Mouse (Mus musculus) ES-E14 (cell line): ENCODE measurements around the gene Gpc2. TPM values are rescaled to one million over a fixed set of nuclear protein-coding genes. Genes with fewer than 3 reads are reported as not detected.

Experiments used
- DNase-seq: peaks from one replicate; pipeline ENCODE4 v3.0.0-alpha.2; 2013; ENCODE audit warnings: low read depth, low spot score
- H3K27ac ChIP-seq: 2 replicates; pipeline ENCODE4 v1.5.1; 2012; ENCODE audit warnings: low read depth, mild to moderate bottlenecking, low read length, moderate library complexity, mixed read lengths; ENCODE audit not compliant: poor library complexity, insufficient read depth, severe bottlenecking
- H3K36me3 ChIP-seq: 2 replicates; pipeline ENCODE4 v1.6.1; 2012; ENCODE audit warnings: mild to moderate bottlenecking, low read length, moderate library complexity, mixed read lengths; ENCODE audit not compliant: control insufficient read depth, poor library complexity, insufficient read depth, severe bottlenecking
- H3K4me1 ChIP-seq, 2 experiments: fragments of 150-350 bp in 1 of 2; sonication (generic) in 1 of 2; 2 replicates each; pipeline ENCODE4 v1.6.1; 2012; ENCODE audit warnings: low read length in 2 of 2, mild to moderate bottlenecking in 1 of 2, mixed read lengths in 1 of 2; ENCODE audit not compliant: control insufficient read depth in 2 of 2, insufficient read depth in 2 of 2, poor library complexity in 1 of 2
- H3K4me3 ChIP-seq, 2 experiments: fragments of 150-350 bp in 1 of 2; sonication (generic) in 1 of 2; 2 replicates each; pipeline ENCODE4 v1.5.1; 2012; ENCODE audit warnings: low read length in 2 of 2, low read depth in 1 of 2, mild to moderate bottlenecking in 1 of 2, mixed read lengths in 1 of 2; ENCODE audit not compliant: insufficient read depth in 1 of 2, poor library complexity in 1 of 2, severe bottlenecking in 1 of 2
- H3K9ac ChIP-seq: 2 replicates; pipeline ENCODE4 v1.6.1; 2012; ENCODE audit warnings: low read depth, mild to moderate bottlenecking, low read length, mixed read lengths; ENCODE audit not compliant: poor library complexity, insufficient read depth, severe bottlenecking
- H3K9me3 ChIP-seq: fragments of 150-350 bp; sonication (generic); 2 replicates; pipeline ENCODE4 v1.6.1; 2012; ENCODE audit warnings: low read depth, mild to moderate bottlenecking, low read length; ENCODE audit not compliant: control insufficient read depth, insufficient read depth
- CHD2 ChIP-seq: IDR thresholded peaks from 2 replicates; pipeline ENCODE4 v1.6.1; 2014; ENCODE audit warnings: mild to moderate bottlenecking, low read depth, low read length, inconsistent platforms
- HCFC1 ChIP-seq: IDR thresholded peaks from 2 replicates; pipeline ENCODE4 v1.6.1; 2012; ENCODE audit warnings: low read length, inconsistent platforms, borderline replicate concordance; ENCODE audit not compliant: insufficient read depth
- MAFK ChIP-seq: IDR thresholded peaks from 2 replicates; pipeline ENCODE4 v1.6.1; 2014; ENCODE audit warnings: mild to moderate bottlenecking, low read depth, low read length, inconsistent platforms; ENCODE audit not compliant: insufficient read depth
- ZC3H11A ChIP-seq: IDR thresholded peaks from 2 replicates; pipeline ENCODE4 v1.6.1; 2012; ENCODE audit warnings: low read depth, mild to moderate bottlenecking, inconsistent platforms, low read length, borderline replicate concordance
- ZNF384 ChIP-seq: IDR thresholded peaks from 2 replicates; pipeline ENCODE4 v1.6.1; 2012; ENCODE audit warnings: low read depth, low read length, inconsistent platforms
- in situ Hi-C, 2 experiments: fragments of 600-800 bp; cut with MboI; formaldehyde crosslinking; loops; one replicate each; pipeline ENCODE4 v1.15.1; 2025; ENCODE audit warnings: low sequenced_read_pairs in 2 of 2, inconsistent platforms in 1 of 2; ENCODE audit not compliant: unreplicated experiment in 2 of 2
- total RNA-seq: library from RNA; depleted of rRNA; stranded (reverse); fragments of 300-350 nt; gene quantifications from 2 replicates; pipeline ENCODE4 v1.2.3, GENCODE M21; 2012

The Gpc2 gene
- total RNA-seq, 1 experiment: 14.9 TPM

DNA sequence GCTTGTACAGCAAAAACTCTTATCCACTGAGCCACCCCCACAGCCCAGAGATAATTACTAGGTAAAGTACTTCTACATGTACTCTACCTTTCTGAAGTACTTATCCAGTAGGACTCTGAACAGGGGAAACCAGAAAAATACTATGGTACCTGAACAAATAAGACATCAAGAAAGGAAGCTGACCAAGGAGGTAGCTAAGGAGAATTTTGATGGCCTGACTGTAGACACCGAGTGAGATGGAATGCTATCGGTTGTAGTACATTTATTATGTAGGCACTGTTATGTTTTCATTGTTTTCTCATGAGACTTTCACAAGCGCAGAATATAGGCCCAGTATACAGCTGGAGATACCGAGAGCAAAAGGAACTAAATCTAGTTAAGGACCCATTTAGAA lies 22.2 kb downstream of the Gpc2 start:
- no peaks in the 10 kb centered on the region for H3K9me3 ChIP-seq
- in situ Hi-C loops: no loop called here
- peaks cover 0 to 2% of the 10 kb centered on the region in 2 experiments; a peak in 1 of 4 replicates for H3K4me1 ChIP-seq
- no peak for TF ChIP-seq ZC3H11A
- no peak for TF ChIP-seq ZNF384
- TF ChIP-seq HCFC1: no peak
- no peak for TF ChIP-seq MAFK
- TF ChIP-seq CHD2: no peak
- no peak overlapping the region for H3K27ac ChIP-seq
- no peak for DNase-seq
- H3K36me3 ChIP-seq: peaks cover 32% of the 10 kb centered on the region
- H3K4me3 ChIP-seq: no peak overlapping the region
- H3K9ac ChIP-seq: no peak overlapping the region

- DNase-seq: no peak
- Histone ChIP-seq H3K36me3 (peaks cover 30% of the 10 kb centered on the region), H3K9me3 (no peaks in the 10 kb centered on the region), H3K27ac (no peak overlapping the region), H3K9ac (no peak overlapping the region), H3K4me3 (no peak overlapping the region), H3K4me1 (peaks cover 0 to 2% of the 10 kb centered on the region in 2 experiments; a peak in 1 of 4 replicates)
- in situ Hi-C loops: no loop called here
- TF ChIP-seq ZC3H11A (no peak), MAFK (no peak), HCFC1 (no peak), CHD2 (no peak), ZNF384 (no peak)
Observed at GRCm38 (mm10) chr5:138256966-138257584, 22.7 kb downstream of the Gpc2 start.

- DNase-seq: no peak
- TF ChIP-seq ZNF384: no peak
- no peak for TF ChIP-seq CHD2
- no peak for TF ChIP-seq HCFC1
- no peak for TF ChIP-seq MAFK
- no peak for TF ChIP-seq ZC3H11A
- in situ Hi-C loops: no loop called here
- no peaks in the 10 kb centered on the region for H3K9me3 ChIP-seq
- H3K9ac ChIP-seq: peak overlapping the region; percentile 83
- H3K4me1 ChIP-seq: peaks cover 0 to 2% of the 10 kb centered on the region in 2 experiments; a peak in 1 of 4 replicates
- H3K4me3 ChIP-seq: peak overlapping the region; percentile 81 to 98
- no peak overlapping the region for H3K27ac ChIP-seq
- H3K36me3 ChIP-seq: peaks cover 20% of the 10 kb centered on the region
Observed at GRCm38 (mm10) chr5:138256094-138256467, 23.7 kb downstream of the Gpc2 start.

DNA sequence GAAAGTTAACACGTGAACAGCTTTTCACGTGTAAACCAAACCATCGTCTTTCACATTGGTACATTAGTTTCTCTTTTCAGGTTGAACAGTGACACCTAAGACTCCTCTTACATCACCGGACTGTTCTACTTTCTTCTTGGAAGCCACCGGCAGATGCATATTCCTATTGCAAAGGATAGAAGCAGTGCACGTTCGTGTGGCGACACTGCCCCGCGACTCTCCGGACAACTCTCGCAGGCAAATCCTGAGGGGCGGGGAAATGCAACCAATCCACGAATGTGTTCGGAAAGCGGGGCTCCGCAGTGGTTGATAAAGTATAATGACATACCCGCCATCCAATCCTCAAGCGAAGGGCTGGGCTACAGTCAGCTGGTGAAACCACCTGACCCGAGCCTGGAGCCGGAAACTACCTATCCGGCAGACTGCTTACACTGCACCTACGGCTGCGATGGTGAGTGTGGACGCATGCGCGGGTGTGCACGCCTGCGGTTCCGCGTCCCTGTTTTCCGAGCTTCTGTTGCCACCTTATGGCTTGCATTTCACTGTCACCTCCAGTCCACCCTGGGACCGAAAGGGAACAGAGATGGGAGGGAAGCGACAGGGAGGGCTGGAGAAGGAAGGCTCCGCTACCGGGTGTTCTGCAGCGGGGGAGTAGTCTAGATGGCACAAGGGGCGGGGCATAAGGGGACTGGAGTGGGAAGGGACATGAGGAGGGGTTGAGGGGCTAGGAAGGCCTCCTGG lies 24.3 kb downstream of the Gpc2 start, which contains the start of gene Lamtor4:
TSS of gene Lamtor4 (plus strand) at position 130 of the 741 bp plus-strand sequence.
- H3K9me3 ChIP-seq: no peaks in the 10 kb centered on the region
- no peak for TF ChIP-seq ZC3H11A
- no peak for TF ChIP-seq ZNF384
- TF ChIP-seq HCFC1: no peak
- TF ChIP-seq MAFK: peak; percentile 77
- peak; percentile 93 for TF ChIP-seq CHD2
- peak within 1 kb of the TSS; percentile 83 for H3K9ac ChIP-seq
- H3K4me1 ChIP-seq: peaks cover 0 to 2% of the 10 kb centered on the region in 2 experiments; a peak in 1 of 4 replicates
- in situ Hi-C loops: no loop called here
- H3K4me3 ChIP-seq: peak within 1 kb of the TSS; percentile 81 to 98
- H3K36me3 ChIP-seq: peaks cover 18% of the 10 kb centered on the region
- no peak within 1 kb of the TSS for H3K27ac ChIP-seq
- peak; percentile 97 for DNase-seq
